Mouse (Mus musculus) forebrain, embryonic 15.5 days (tissue): ENCODE results near the gene Cnnm2. TPM values are rescaled to one million over a fixed set of nuclear protein-coding genes. Genes with fewer than 3 reads are reported as not detected.

ENCODE experiments used
- ATAC-seq: fragments of 200-750 bp; cut with Nextera tagmentation; replicated peaks from 2 replicates; pipeline ENCODE4 v1.8.0; 2017; ENCODE audit warnings: mild to moderate bottlenecking, moderate TSS enrichment, moderate library complexity
- H3K27ac ChIP-seq: fragments of 300-500 bp; sonication (generic); replicated peaks from 2 replicates; pipeline ENCODE4 v1.5.1; 2015; ENCODE audit warnings: mild to moderate bottlenecking, inconsistent platforms
- H3K27me3 ChIP-seq: fragments of 300-500 bp; sonication (generic); 2 replicates; pipeline ENCODE4 v1.6.1; 2015; ENCODE audit warnings: inconsistent platforms
- H3K36me3 ChIP-seq: fragments of 300-500 bp; sonication (generic); 2 replicates; pipeline ENCODE4 v1.6.1; 2015; ENCODE audit warnings: mild to moderate bottlenecking, inconsistent platforms
- H3K4me1 ChIP-seq: fragments of 300-500 bp; sonication (generic); 2 replicates; pipeline ENCODE4 v1.6.1; 2015; ENCODE audit warnings: inconsistent platforms
- H3K4me2 ChIP-seq: fragments of 300-500 bp; sonication (generic); replicated peaks from 2 replicates; pipeline ENCODE4 v1.6.1; 2015; ENCODE audit warnings: mild to moderate bottlenecking, inconsistent platforms
- H3K4me3 ChIP-seq: fragments of 300-500 bp; sonication (generic); 2 replicates; pipeline ENCODE4 v1.5.1; 2015; ENCODE audit warnings: mild to moderate bottlenecking, inconsistent platforms
- H3K9ac ChIP-seq: fragments of 300-500 bp; sonication (generic); replicated peaks from 2 replicates; pipeline ENCODE4 v1.6.1; 2015; ENCODE audit warnings: mild to moderate bottlenecking, inconsistent platforms
- H3K9me3 ChIP-seq: fragments of 300-500 bp; sonication (generic); 2 replicates; pipeline ENCODE4 v1.6.1; 2016; ENCODE audit warnings: inconsistent platforms
- WGBS: fragments of 180-500 bp; shearing (Covaris S2); methylation state at CpG from one replicate; pipeline ENCODE4 v1.1.7; 2015; ENCODE audit warnings: mixed read lengths; 5-methylcytosine and 5-hydroxymethylcytosine counted together
- polyA plus RNA-seq: library from polyadenylated mRNA; unstranded; fragments of >200 nt; fragmentation: Nextera tagmentation; extraction: Ambion mirVana; gene quantifications from 2 replicates; pipeline ENCODE4 v1.2.1, GENCODE M21; 2015

The Cnnm2 gene
- polyA plus RNA-seq, 1 experiment from 2014 or later = 4.1 TPM

DNA sequence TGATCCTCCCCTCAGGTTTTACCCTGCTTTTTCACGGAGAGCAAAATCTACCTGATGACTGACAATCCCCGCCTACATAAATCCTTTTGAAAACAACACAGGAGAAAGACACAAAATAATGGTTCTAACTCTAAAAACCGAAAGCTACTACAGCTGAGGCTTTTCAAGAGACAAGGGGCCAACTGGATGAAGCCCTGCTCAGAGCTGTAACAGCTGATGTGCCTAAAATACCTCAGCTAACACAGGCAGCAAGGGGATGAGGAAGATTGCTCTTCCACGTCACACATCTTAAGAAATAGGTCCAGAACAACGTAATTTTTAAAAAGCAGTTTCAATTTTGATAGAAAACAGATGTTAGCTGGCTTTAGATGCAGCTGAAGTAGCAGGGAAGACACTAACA lies 165.6 kb downstream of the Cnnm2 start:
- Histone ChIP-seq H3K36me3 (no peaks in the 10 kb centered on the region), H3K9me3 (no peaks in the 10 kb centered on the region), H3K4me3 (no peak overlapping the region), H3K27me3 (no peaks in the 10 kb centered on the region), H3K27ac (no peak overlapping the region), H3K4me2 (no peak overlapping the region), H3K9ac (no peak overlapping the region), H3K4me1 (no peaks in the 10 kb centered on the region)
- 57% methylated on average over 5 of the region's 5 CpGs for WGBS
- no peak for ATAC-seq

DNA sequence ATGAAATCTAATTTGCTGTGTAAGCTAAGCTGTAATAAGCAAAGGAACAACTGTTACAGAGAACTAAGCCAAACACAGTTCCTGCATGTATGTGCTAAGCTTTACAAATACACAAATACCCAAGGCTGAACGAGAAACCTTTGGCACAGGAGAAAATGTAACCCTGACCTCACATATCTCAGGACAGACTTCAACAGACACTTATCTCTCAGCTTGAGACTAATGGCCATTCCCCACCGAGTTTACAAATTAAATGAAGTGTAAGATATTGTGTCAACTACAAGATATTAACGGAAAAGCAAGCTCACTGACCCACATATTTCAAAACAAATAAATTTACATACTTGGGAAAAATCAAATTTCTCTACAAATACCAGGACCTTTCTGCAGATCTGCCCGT lies 166.7 kb downstream of the Cnnm2 start:
- no peak overlapping the region for H3K9ac ChIP-seq
- 61% methylated on average over 4 of the region's 4 CpGs for WGBS
- no peak overlapping the region for H3K4me3 ChIP-seq
- H3K4me1 ChIP-seq = no peaks in the 10 kb centered on the region
- ATAC-seq = no peak
- H3K9me3 ChIP-seq = no peaks in the 10 kb centered on the region
- no peaks in the 10 kb centered on the region for H3K36me3 ChIP-seq
- H3K27me3 ChIP-seq = no peaks in the 10 kb centered on the region
- H3K4me2 ChIP-seq = no peak overlapping the region
- H3K27ac ChIP-seq = no peak overlapping the region

DNA sequence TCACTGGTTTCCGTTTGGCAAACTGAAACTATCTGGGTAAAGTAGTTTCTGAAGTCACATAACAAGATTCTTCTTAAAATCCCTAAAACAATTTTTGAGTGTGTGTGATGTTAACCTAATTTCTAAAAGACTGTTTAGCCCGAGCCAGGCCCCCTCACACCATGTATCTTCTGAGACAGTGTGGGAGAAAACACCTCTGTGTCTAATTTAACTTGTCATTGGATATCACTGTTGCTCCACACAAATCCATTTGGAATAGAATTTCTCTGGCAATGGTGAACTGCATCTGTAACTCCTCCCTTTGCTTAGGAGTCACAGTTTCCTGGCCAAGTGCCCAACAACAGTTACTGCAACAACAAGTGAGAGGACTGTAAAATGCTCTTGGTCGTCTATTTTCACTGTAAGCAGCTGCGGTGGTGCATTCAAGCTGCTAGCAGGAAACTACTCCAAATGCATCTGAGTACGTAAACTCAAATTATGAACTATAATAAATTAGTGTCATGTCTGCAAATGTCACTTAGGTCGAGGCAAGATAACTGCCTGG lies 167.7 kb downstream of the Cnnm2 start:
- ATAC-seq = no peak
- Histone ChIP-seq H3K27ac (no peak overlapping the region), H3K9ac (no peak overlapping the region), H3K36me3 (no peaks in the 10 kb centered on the region), H3K27me3 (no peaks in the 10 kb centered on the region), H3K4me1 (no peaks in the 10 kb centered on the region), H3K4me2 (no peak overlapping the region), H3K4me3 (no peak overlapping the region), H3K9me3 (no peaks in the 10 kb centered on the region)
- 56% methylated on average over 6 of the region's 6 CpGs for WGBS

Other genes starting within 250 kb of the Cnnm2 start
- gene Arl3, start 188.4 kb upstream of the Cnnm2 start, polyA plus RNA-seq = 238 and 241 TPM in 2 replicates
- gene Sfxn2, start 188.2 kb upstream of the Cnnm2 start, polyA plus RNA-seq = 12.6 and 13.7 TPM in 2 replicates
- 39.7 and 41.7 TPM in 2 replicates for gene Wbp1l, start 162.5 kb upstream of the Cnnm2 start, polyA plus RNA-seq
- not detected in 2 replicates for gene Cyp17a1, start 88.4 kb upstream of the Cnnm2 start, polyA plus RNA-seq
- 13.9 and 14.4 TPM in 2 replicates for gene Borcs7, start 71.7 kb upstream of the Cnnm2 start, polyA plus RNA-seq
- 14.8 and 18.6 TPM in 2 replicates for gene As3mt, start 54.1 kb upstream of the Cnnm2 start, polyA plus RNA-seq